Mouse (Mus musculus) heart, postnatal 0 days (tissue): ENCODE data around the gene Zmym3. TPM values are rescaled to one million over a fixed set of nuclear protein-coding genes. Genes with fewer than 3 reads are reported as not detected.
"Not testable (repeated sequence)": the region's sequence is repeated elsewhere in the genome, so short reads cannot be mapped to it uniquely, and the experiment has no call there.

Experiments used
- ATAC-seq: fragments of 200-750 bp; cut with Nextera tagmentation; 2 replicates; pipeline ENCODE4 v1.8.0; 2017; ENCODE audit warnings: low read depth, moderate number of reproducible peaks, moderate library complexity; ENCODE audit not compliant: insufficient read depth
- DNase-seq: peaks from one replicate; pipeline ENCODE4 v3.0.0-alpha.2; 2016; ENCODE audit warnings: low spot score
- H3K27ac ChIP-seq: fragments of 300-500 bp; sonication (generic); 2 replicates; pipeline ENCODE4 v1.5.1; 2014; ENCODE audit warnings: low read depth, mild to moderate bottlenecking
- H3K27me3 ChIP-seq: fragments of 300-500 bp; sonication (generic); 2 replicates; pipeline ENCODE4 v1.6.1; 2014; ENCODE audit warnings: low read length, mixed read lengths; ENCODE audit not compliant: control insufficient read depth, insufficient read depth
- H3K36me3 ChIP-seq: fragments of 300-500 bp; sonication (generic); replicated peaks from 2 replicates; pipeline ENCODE4 v1.6.1; 2014; ENCODE audit warnings: low read length, mixed read lengths; ENCODE audit not compliant: control insufficient read depth, insufficient read depth
- H3K4me1 ChIP-seq: fragments of 300-500 bp; sonication (generic); 2 replicates; pipeline ENCODE4 v1.6.1; 2014; ENCODE audit warnings: antibody characterized with exemption; ENCODE audit not compliant: control insufficient read depth, insufficient read depth
- H3K4me2 ChIP-seq: fragments of 300-500 bp; sonication (generic); 2 replicates; pipeline ENCODE4 v1.6.1; 2014; ENCODE audit warnings: low read depth, mild to moderate bottlenecking, low read length, moderate library complexity
- H3K4me3 ChIP-seq: fragments of 300-500 bp; sonication (generic); 2 replicates; pipeline ENCODE4 v1.5.1; 2014; ENCODE audit warnings: low read depth, low read length
- H3K9ac ChIP-seq: fragments of 300-500 bp; sonication (generic); replicated peaks from 2 replicates; pipeline ENCODE4 v1.6.1; 2014; ENCODE audit warnings: low read depth, low read length, mixed read lengths
- H3K9me3 ChIP-seq: fragments of 300-500 bp; sonication (generic); replicated peaks from 2 replicates; pipeline ENCODE4 v1.6.1; 2016; ENCODE audit warnings: low read length; ENCODE audit not compliant: control insufficient read depth
- CTCF ChIP-seq: IDR thresholded peaks from 2 replicates; pipeline ENCODE4 v1.5.1; 2016; ENCODE audit warnings: antibody characterized with exemption, control low read depth, low read depth
- EP300 ChIP-seq: IDR thresholded peaks from 2 replicates; pipeline ENCODE4 v1.6.1; 2016; ENCODE audit warnings: antibody characterized with exemption, low read depth
- WGBS: fragments of 180-500 bp; shearing (Covaris S2); extraction: QIAGEN DNeasy Blood & Tissue Kit; methylation state at CpG from one replicate; pipeline ENCODE4 v1.1.7; 2014; 5-methylcytosine and 5-hydroxymethylcytosine counted together
- polyA plus RNA-seq: library from polyadenylated mRNA; unstranded; fragments of >200 nt; fragmentation: Nextera tagmentation; extraction: Ambion mirVana; gene quantifications from 2 replicates; pipeline ENCODE4 v1.2.1, GENCODE M21; 2015
- total RNA-seq: library from RNA; depleted of rRNA; stranded (reverse); fragments of >200 nt; gene quantifications from 2 replicates; pipeline ENCODE4 v1.2.3, GENCODE M21; 2014; ENCODE audit warnings: low replicate concordance; rRNA removed

The Zmym3 gene
- total and polyA plus RNA-seq, 2 experiments from 2014 or later: 14.2 to 41.6 TPM

DNA sequence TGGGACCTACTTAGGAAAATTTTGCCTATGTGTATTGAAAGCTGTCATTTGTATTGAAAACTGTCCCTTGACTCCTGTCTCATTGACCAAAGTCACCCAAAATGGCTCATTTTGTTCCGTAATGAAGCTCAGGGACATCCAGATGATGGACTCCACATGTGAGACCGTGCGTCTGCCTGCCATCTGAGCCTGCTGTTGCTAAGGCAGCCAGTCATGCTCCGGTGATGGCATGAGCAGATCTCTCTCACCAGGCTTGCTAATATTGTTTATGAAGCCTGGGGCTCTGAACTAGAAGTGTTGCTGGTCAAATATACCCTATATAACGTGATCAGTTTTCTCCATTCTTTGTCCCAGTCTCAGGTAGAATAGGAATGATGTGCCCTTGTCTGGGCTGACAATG, 47.7 kb downstream of the Zmym3 start:
- no peak overlapping the region for H3K9ac ChIP-seq
- no peaks in the 10 kb centered on the region for H3K9me3 ChIP-seq
- H3K27ac ChIP-seq: no peak overlapping the region
- H3K27me3 ChIP-seq: peaks cover 3% of the 10 kb centered on the region; the same call in 1 of the 2 replicates
- no peak overlapping the region for H3K4me2 ChIP-seq
- H3K4me1 ChIP-seq: no peaks in the 10 kb centered on the region
- DNase-seq (no peak), ATAC-seq (no peak)
- no peak overlapping the region for H3K4me3 ChIP-seq
- no peaks in the 10 kb centered on the region for H3K36me3 ChIP-seq
- 79% methylated on average over 5 of the region's 5 CpGs for WGBS
- TF ChIP-seq EP300: no peak
- TF ChIP-seq CTCF: no peak

DNA sequence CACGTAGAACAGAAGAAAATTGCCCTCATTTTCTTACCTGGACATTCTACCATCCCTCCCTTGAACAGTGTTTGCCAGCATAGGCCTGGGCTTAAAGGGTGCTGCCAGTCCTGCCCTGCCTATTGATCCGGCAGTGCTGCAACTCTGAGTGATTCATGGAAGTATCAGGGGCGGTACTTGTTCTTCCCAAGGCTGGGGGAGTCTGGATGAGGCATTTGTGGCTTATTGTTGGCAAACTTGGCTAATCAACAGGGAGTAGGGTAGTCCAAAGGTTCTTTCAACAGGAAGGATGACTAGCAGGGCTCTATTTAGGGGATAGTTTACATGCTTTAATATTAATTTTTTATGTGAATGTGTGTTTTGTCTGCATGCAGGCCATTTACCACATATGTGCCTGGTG, 50.1 kb downstream of the Zmym3 start:
- no peak for DNase-seq
- no peaks in the 10 kb centered on the region for H3K9me3 ChIP-seq
- H3K4me2 ChIP-seq: no peak overlapping the region
- no peak for TF ChIP-seq EP300
- no peaks in the 10 kb centered on the region for H3K4me1 ChIP-seq
- no peaks in the 10 kb centered on the region for H3K36me3 ChIP-seq
- no peak overlapping the region for H3K4me3 ChIP-seq
- H3K27ac ChIP-seq: no peak overlapping the region
- peaks cover 3% of the 10 kb centered on the region; the same call in 1 of the 2 replicates for H3K27me3 ChIP-seq
- no peak overlapping the region for H3K9ac ChIP-seq
- WGBS: 63% methylated on average over 3 of the region's 3 CpGs
- ATAC-seq: no peak

- TF ChIP-seq CTCF (no peak), EP300 (no peak)
- 36% methylated on average over 7 of the region's 7 CpGs for WGBS
- no peak for ATAC-seq
Measured at GRCm38 (mm10) chrX:101369001-101369400, 51.6 kb downstream of the Zmym3 start.

GRCm38 (mm10) chrX:101358902-101359301, 61.7 kb downstream of the Zmym3 start:
- H3K36me3 ChIP-seq, DNase-seq, H3K27ac ChIP-seq, H3K9ac ChIP-seq, H3K4me1 ChIP-seq, ATAC-seq, H3K4me2 ChIP-seq, H3K27me3 ChIP-seq, H3K9me3 ChIP-seq, H3K4me3 ChIP-seq: not testable (repeated sequence)
- WGBS: 51% methylated on average over 3 of the region's 4 CpGs
- 0 out of 2 replicates have a peak, but pooled peaks have one; percentile 3 for TF ChIP-seq CTCF

More at GRCm38 (mm10) chrX:101369001-101369400, 51.6 kb downstream of the Zmym3 start:
- Histone ChIP-seq H3K36me3 (no peaks in the 10 kb centered on the region), H3K9me3 (no peaks in the 10 kb centered on the region), H3K27ac (no peak overlapping the region), H3K27me3 (peaks cover 3% of the 10 kb centered on the region; the same call in 1 of the 2 replicates), H3K9ac (no peak overlapping the region), H3K4me3 (no peak overlapping the region), H3K4me1 (no peaks in the 10 kb centered on the region), H3K4me2 (no peak overlapping the region)
- no peak for DNase-seq

Other genes with a start within 250 kb of the Zmym3 start
- 28.4 and 33.9 TPM in 2 replicates for gene Snx12, start 198.3 kb downstream of the Zmym3 start, total RNA-seq
- gene Snx12, start 198.3 kb downstream of the Zmym3 start, polyA plus RNA-seq: 27.4 and 27.7 TPM in 2 replicates
- 24.2 and 34.3 TPM in 2 replicates for gene Foxo4, start 166.3 kb downstream of the Zmym3 start, total RNA-seq
- gene Foxo4, start 166.3 kb downstream of the Zmym3 start, polyA plus RNA-seq: 1.6 and 1.7 TPM in 2 replicates
- not detected in 2 replicates for gene Gm614, start 156.9 kb downstream of the Zmym3 start, total RNA-seq
- gene Gm614, start 156.9 kb downstream of the Zmym3 start, polyA plus RNA-seq: 0.16 TPM in 1 of 2 replicates, not detected in the other
- 7.8 and 12.4 TPM in 2 replicates for gene Il2rg, start 152.6 kb downstream of the Zmym3 start, total RNA-seq
- gene Il2rg, start 152.6 kb downstream of the Zmym3 start, polyA plus RNA-seq: 17.2 and 21.9 TPM in 2 replicates
- gene Gm20489, start 151.8 kb downstream of the Zmym3 start, total RNA-seq: not detected in 2 replicates
- not detected in 2 replicates for gene Gm20489, start 151.8 kb downstream of the Zmym3 start, polyA plus RNA-seq
- 47.2 and 52.3 TPM in 2 replicates for gene Med12, start 146.8 kb downstream of the Zmym3 start, total RNA-seq
- gene Med12, start 146.8 kb downstream of the Zmym3 start, polyA plus RNA-seq: 12.8 and 14.1 TPM in 2 replicates
- 0.34 and 0.54 TPM in 2 replicates for gene Nlgn3, start 121.7 kb downstream of the Zmym3 start, total RNA-seq
- gene Nlgn3, start 121.7 kb downstream of the Zmym3 start, polyA plus RNA-seq: 0.65 and 0.67 TPM in 2 replicates
- gene Gjb1, start 44.5 kb downstream of the Zmym3 start, total RNA-seq: not detected in 2 replicates
- not detected in 2 replicates for gene Gjb1, start 44.5 kb downstream of the Zmym3 start, polyA plus RNA-seq
- 163 and 242 TPM in 2 replicates for gene Nono, start 8.5 kb upstream of the Zmym3 start, total RNA-seq
- 120 and 121 TPM in 2 replicates for gene Nono, start 8.5 kb upstream of the Zmym3 start, polyA plus RNA-seq
- 170 and 178 TPM in 2 replicates for gene Itgb1bp2, start 28.2 kb upstream of the Zmym3 start, total RNA-seq
- 192 and 194 TPM in 2 replicates for gene Itgb1bp2, start 28.2 kb upstream of the Zmym3 start, polyA plus RNA-seq
- gene Taf1, start 111.9 kb upstream of the Zmym3 start, total RNA-seq: 4.3 and 6.7 TPM in 2 replicates
- 3.7 TPM in 2 replicates for gene Taf1, start 111.9 kb upstream of the Zmym3 start, polyA plus RNA-seq
- 78.6 and 108 TPM in 2 replicates for gene Ogt, start 219.2 kb upstream of the Zmym3 start, total RNA-seq
- gene Ogt, start 219.2 kb upstream of the Zmym3 start, polyA plus RNA-seq: 46.2 and 49.6 TPM in 2 replicates